Mouse (Mus musculus): ENCODE measurements around the gene Matk. TPM values are rescaled to one million over a fixed set of nuclear protein-coding genes. Genes with fewer than 3 reads are reported as not detected.
"Not testable (repeated sequence)": the region's sequence is repeated elsewhere in the genome, so short reads cannot be mapped to it uniquely, and the experiment has no call there.

Matk gene
- 2.7 and 3.9 TPM in 2 replicates for polyA plus RNA-seq (2015; fragmentation: Nextera tagmentation; extraction: Ambion mirVana)

GRCm38 (mm10) chr10:81252424-81253419 lies at the start of gene Matk:
TSS of gene Matk (plus strand) at chr10:81252935.
- Histone ChIP-seq H3K9me3 (no peaks in the 10 kb centered on the region), H3K9ac (no peak within 1 kb of the TSS), H3K27me3 (peaks cover 60% of the 10 kb centered on the region), H3K36me3 (no peaks in the 10 kb centered on the region), H3K4me1 (peaks cover 5% of the 10 kb centered on the region; the same call in 1 of the 2 replicates), H3K4me2 (no peak within 1 kb of the TSS), H3K27ac (no peak within 1 kb of the TSS), H3K4me3 (no peak within 1 kb of the TSS)
- 10% methylated on average over 39 of the region's 44 CpGs for whole genome bisulfite sequencing
- ATAC-seq (ENCODE audit: borderline replicate concordance, extremely low read depth, low FRiP score, low TSS enrichment), result no peak

- H3K4me1 ChIP-seq, result no peaks in the 10 kb centered on the region
- no peak overlapping the region for H3K4me2 ChIP-seq
- no peaks in the 10 kb centered on the region for H3K36me3 ChIP-seq
- H3K4me3 ChIP-seq, result no peak overlapping the region
- no peak overlapping the region for H3K27ac ChIP-seq
- ATAC-seq (ENCODE audit: borderline replicate concordance, extremely low read depth, low FRiP score, low TSS enrichment), result no peak
- H3K27me3 ChIP-seq, result peaks cover 9% of the 10 kb centered on the region; the same call in 1 of the 2 replicates
- no peaks in the 10 kb centered on the region for H3K9me3 ChIP-seq
- WGBS, result 55% methylated on average over 8 of the region's 8 CpGs
- H3K9ac ChIP-seq, result no peak overlapping the region
Observed at GRCm38 (mm10) chr10:81202978-81203720, 49.6 kb upstream of the Matk start.

- Histone ChIP-seq H3K4me3 (no peak overlapping the region), H3K4me1 (no peaks in the 10 kb centered on the region), H3K27me3 (peaks cover 3% of the 10 kb centered on the region; the same call in 1 of the 2 replicates), H3K4me2 (no peak overlapping the region), H3K9ac (no peak overlapping the region), H3K27ac (no peak overlapping the region), H3K9me3 (no peaks in the 10 kb centered on the region), H3K36me3 (no peaks in the 10 kb centered on the region)
- 75% methylated on average over 4 of the region's 4 CpGs for WGBS
- no peak for ATAC-seq (ENCODE audit: borderline replicate concordance, extremely low read depth, low FRiP score, low TSS enrichment)
Observed at GRCm38 (mm10) chr10:81204137-81204536, 48.6 kb upstream of the Matk start.

- no peak for ATAC-seq (ENCODE audit: borderline replicate concordance, extremely low read depth, low FRiP score, low TSS enrichment)
- H3K9ac ChIP-seq, result no peak overlapping the region
- no peak overlapping the region for H3K4me3 ChIP-seq
- no peak overlapping the region for H3K4me2 ChIP-seq
- H3K36me3 ChIP-seq, result no peaks in the 10 kb centered on the region
- no peaks in the 10 kb centered on the region for H3K9me3 ChIP-seq
- H3K27ac ChIP-seq, result no peak overlapping the region
- H3K4me1 ChIP-seq, result no peaks in the 10 kb centered on the region
- 92% methylated on average over 5 of the region's 5 CpGs for WGBS
- H3K27me3 ChIP-seq, result no peaks in the 10 kb centered on the region; the same call in 1 of the 2 replicates
Observed at GRCm38 (mm10) chr10:81210154-81210553, 42.6 kb upstream of the Matk start.

- H3K4me2 ChIP-seq, result no peak overlapping the region
- H3K27ac ChIP-seq, result no peak overlapping the region
- 91% methylated on average over 6 of the region's 6 CpGs for WGBS
- no peak for ATAC-seq (ENCODE audit: borderline replicate concordance, extremely low read depth, low FRiP score, low TSS enrichment)
- no peak overlapping the region for H3K4me3 ChIP-seq
- no peaks in the 10 kb centered on the region for H3K4me1 ChIP-seq
- no peak overlapping the region for H3K9ac ChIP-seq
- no peaks in the 10 kb centered on the region for H3K36me3 ChIP-seq
- H3K9me3 ChIP-seq, result no peaks in the 10 kb centered on the region
- peaks cover 13% of the 10 kb centered on the region; the same call in 1 of the 2 replicates for H3K27me3 ChIP-seq
Observed at GRCm38 (mm10) chr10:81216260-81216659, 36.5 kb upstream of the Matk start.

GRCm38 (mm10) chr10:81216810-81217209 lies 35.9 kb upstream of the Matk start:
- Histone ChIP-seq H3K4me3 (no peak overlapping the region), H3K36me3 (no peaks in the 10 kb centered on the region), H3K9me3 (no peaks in the 10 kb centered on the region), H3K27ac (no peak overlapping the region), H3K27me3 (peaks cover 13% of the 10 kb centered on the region; the same call in 1 of the 2 replicates), H3K4me2 (no peak overlapping the region), H3K4me1 (no peaks in the 10 kb centered on the region), H3K9ac (no peak overlapping the region)
- no peak for ATAC-seq (ENCODE audit: borderline replicate concordance, extremely low read depth, low FRiP score, low TSS enrichment)
- WGBS, result 77% methylated on average over 6 of the region's 6 CpGs

GRCm38 (mm10) chr10:81217267-81217666 lies 35.5 kb upstream of the Matk start:
- H3K4me1 ChIP-seq; H3K4me2 ChIP-seq; H3K9me3 ChIP-seq; H3K4me3 ChIP-seq; H3K36me3 ChIP-seq; ATAC-seq (ENCODE audit: borderline replicate concordance, extremely low read depth, low FRiP score, low TSS enrichment); H3K9ac ChIP-seq; H3K27ac ChIP-seq: not testable (repeated sequence)
- 17% methylated on average over 1 of the region's 1 CpGs for WGBS
- peaks cover 13% of the 10 kb centered on the region; the same call in 1 of the 2 replicates for H3K27me3 ChIP-seq

GRCm38 (mm10) chr10:81217964-81218363 lies 34.8 kb upstream of the Matk start:
- no peaks in the 10 kb centered on the region for H3K36me3 ChIP-seq
- no peaks in the 10 kb centered on the region for H3K4me1 ChIP-seq
- no peak overlapping the region for H3K4me3 ChIP-seq
- peak; percentile 49; the same call in 1 of the 2 replicates for ATAC-seq (ENCODE audit: borderline replicate concordance, extremely low read depth, low FRiP score, low TSS enrichment)
- H3K27ac ChIP-seq, result no peak overlapping the region
- peaks cover 13% of the 10 kb centered on the region; the same call in 1 of the 2 replicates for H3K27me3 ChIP-seq
- WGBS, result 23% methylated on average over 7 of the region's 7 CpGs
- no peak overlapping the region for H3K9ac ChIP-seq
- H3K9me3 ChIP-seq, result no peaks in the 10 kb centered on the region
- no peak overlapping the region for H3K4me2 ChIP-seq

GRCm38 (mm10) chr10:81221402-81222015 lies 31.2 kb upstream of the Matk start:
- WGBS, result 82% methylated on average over 5 of the region's 5 CpGs
- Histone ChIP-seq H3K4me2 (no peak overlapping the region), H3K9ac (no peak overlapping the region), H3K27ac (no peak overlapping the region), H3K27me3 (peaks cover 13% of the 10 kb centered on the region; the same call in 1 of the 2 replicates), H3K36me3 (no peaks in the 10 kb centered on the region), H3K4me1 (no peaks in the 10 kb centered on the region), H3K4me3 (no peak overlapping the region), H3K9me3 (no peaks in the 10 kb centered on the region)
- no peak for ATAC-seq (ENCODE audit: borderline replicate concordance, extremely low read depth, low FRiP score, low TSS enrichment)

GRCm38 (mm10) chr10:81223731-81224130 lies 29.0 kb upstream of the Matk start:
- not testable (repeated sequence) for H3K4me2 ChIP-seq; H3K27ac ChIP-seq; H3K9ac ChIP-seq; ATAC-seq (ENCODE audit: borderline replicate concordance, extremely low read depth, low FRiP score, low TSS enrichment); H3K36me3 ChIP-seq; H3K4me3 ChIP-seq; H3K9me3 ChIP-seq; H3K4me1 ChIP-seq
- peaks cover 17% of the 10 kb centered on the region; the same call in 1 of the 2 replicates for H3K27me3 ChIP-seq
- 31% methylated on average over 2 of the region's 2 CpGs for WGBS

GRCm38 (mm10) chr10:81229735-81230437 lies 22.8 kb upstream of the Matk start:
- Histone ChIP-seq H3K9me3 (no peaks in the 10 kb centered on the region), H3K36me3 (no peaks in the 10 kb centered on the region), H3K4me2 (no peak overlapping the region), H3K27ac (no peak overlapping the region), H3K4me1 (peaks cover 12% of the 10 kb centered on the region), H3K9ac (no peak overlapping the region), H3K4me3 (no peak overlapping the region), H3K27me3 (peaks cover 41% of the 10 kb centered on the region)
- 13% methylated on average over 20 of the region's 20 CpGs for WGBS
- ATAC-seq (ENCODE audit: borderline replicate concordance, extremely low read depth, low FRiP score, low TSS enrichment), result no peak
